Mouse (Mus musculus) embryo, embryonic 9.5 days (tissue): ENCODE measurements at regions not wholly inside any gene's neighbourhood (a gene's known extent, or its start where the extent isn't known, plus 50 kb on each side); places are given as distances from the start of the nearest gene placed in this dataset.

Experiments used
- DNase-seq: peaks from one replicate; pipeline ENCODE4 v3.0.0-alpha.2; 2017; ENCODE audit errors: extremely low spot score

DNA sequence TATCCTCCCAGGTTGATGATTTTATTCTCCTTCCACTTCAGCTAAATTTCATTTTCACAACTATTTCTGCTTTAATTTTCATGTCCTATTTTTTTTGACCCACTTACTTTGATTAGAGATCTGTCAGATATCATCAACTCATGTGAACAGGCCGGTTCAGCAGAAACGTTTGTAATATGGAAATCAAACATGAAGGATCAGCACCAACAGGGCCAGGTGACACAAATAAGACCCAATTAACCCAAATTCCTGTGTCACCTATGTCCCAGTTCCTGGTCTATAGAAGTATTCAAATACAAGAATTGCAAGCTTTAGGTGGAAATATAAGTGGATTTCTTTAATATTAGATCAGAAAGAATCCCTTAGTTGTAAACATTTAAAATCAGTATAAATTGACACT is 332.7 kb downstream of the 1700017N19Rik start:
- DNase-seq: no peak

DNA sequence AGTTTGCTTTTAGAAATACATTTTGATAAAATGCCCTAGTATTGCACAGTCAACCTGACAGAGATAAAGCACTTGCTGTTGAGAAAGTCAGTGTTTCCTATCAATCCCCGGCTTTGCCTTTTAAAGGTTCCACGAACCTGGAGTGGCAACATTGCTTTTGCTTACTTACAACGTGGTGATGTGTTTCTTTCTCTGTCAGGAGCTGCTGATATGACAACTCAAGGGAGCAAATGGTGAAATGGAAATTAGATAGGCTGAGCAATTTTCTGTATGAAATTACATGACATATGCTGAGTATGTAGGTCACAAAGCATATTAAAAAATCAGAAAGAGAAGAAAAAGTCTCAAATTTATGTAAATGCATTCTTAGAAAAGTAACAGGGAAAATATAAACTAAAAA is 336.8 kb downstream of the 1700017N19Rik start:
- DNase-seq: no peak

DNA sequence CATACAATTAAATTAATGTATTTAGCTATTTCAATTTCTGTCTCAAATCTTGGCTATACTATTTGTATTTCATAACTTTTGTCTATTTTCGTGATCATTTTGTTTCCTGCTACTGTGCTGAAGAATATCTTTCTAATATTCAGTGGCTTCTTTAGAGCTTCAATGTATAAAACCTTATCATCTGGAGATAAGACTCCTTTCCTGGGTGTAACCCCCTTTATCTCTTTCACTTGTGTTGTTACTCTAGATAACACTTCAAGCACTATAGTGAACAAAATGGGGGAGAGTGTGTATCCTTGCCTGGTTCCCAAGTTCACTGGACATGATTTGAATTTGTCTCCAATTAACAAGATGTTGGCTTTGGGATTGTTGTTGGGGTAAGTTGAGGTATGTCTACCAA is 341.5 kb downstream of the 1700017N19Rik start:
- DNase-seq: no peak

DNA sequence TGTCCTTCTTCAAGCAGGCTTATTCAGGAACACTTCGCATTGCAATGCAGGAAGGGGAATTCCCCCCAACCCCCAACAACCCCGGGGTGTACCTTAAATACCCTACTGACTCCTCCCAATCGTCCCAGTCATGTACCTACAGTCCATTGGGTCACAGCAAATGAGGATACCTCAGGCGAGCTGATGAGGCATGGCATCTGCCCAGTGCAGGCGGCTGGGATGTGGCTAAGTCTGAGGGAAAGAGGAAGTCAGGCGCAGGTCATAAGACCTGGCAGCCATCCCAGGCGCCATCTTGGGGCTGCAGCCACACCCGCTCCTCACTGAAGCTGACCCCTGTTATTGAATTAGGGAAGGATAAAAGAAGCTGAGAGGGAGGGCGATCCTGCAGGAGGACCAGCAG is 368.1 kb downstream of the 1700017N19Rik start:
- DNase-seq: no peak

DNA sequence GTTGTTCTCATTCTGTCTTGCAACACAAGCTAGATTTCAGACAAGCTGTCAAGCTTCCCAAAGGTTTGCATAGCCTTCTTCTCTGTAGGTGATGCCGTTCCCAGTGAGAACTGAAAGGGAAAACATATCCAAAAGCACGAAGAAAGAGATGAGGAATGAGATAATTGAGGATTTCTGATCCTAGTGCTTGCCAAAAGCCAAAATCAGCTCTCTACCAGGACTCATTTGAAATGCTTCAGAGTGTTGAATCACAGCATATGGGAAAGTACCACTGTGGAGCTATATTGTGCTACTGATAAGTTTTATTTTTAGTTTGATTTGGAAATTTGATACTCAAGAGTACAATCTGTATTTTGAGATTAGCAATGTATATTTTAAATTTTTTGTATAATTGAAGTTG is 413.2 kb downstream of the 1700017N19Rik start:
- DNase-seq: no peak

DNA sequence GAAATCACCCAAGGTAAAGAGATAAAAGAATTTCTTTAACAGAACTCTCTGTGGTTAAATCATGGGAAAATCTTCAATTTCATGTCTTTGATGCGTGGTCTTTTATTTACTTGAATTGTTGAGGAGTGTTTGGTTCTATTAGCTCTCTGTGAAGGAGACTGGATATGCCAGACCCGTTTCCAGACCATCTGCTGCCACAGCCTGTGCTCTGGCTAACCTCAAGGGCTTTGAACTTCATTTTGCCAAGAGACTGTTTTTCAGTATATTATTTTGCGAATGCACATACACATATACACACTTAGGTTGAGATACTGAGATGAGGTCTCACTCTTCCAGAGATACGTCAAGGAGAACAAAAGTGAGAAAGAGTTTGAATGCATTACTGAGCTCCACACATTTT is 414.4 kb downstream of the 1700017N19Rik start:
- DNase-seq: no peak

DNA sequence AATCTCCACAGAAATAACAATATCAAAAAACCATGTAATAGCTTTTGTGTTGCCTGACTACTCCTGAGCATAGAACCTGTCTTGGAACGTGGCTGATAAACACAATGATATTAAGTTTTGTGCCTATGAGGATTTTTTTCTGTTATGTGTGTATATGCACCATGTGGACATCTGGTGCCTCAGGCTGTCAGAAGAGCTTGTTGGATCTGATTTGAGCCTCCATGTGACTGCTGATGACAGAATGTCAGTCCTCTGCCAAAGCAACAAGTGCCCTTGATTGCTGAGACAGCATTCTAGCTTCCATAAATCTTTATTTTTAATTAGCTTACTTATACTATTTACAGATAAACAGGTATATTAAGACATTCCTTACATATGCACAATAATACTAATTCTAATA is 425.1 kb downstream of the 1700017N19Rik start:
- no peak for DNase-seq

DNA sequence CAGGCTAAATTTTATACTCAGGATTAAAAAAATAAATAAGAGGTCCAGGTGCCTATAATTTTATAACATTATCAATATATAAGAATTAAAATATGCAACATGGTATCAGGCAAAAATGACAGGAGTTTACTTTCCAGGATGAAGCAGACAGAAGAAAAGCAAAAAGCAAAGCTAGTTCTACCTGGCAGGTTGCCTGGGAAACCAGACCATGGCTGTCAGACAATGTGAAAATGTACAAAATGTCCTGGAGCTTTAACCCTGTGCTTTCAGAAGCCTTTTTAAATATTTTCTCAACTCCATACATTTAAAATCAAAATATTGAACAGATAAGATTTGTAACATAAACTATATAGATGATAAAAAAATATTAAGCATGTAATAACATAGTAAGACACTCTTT is 448.3 kb downstream of the 1700017N19Rik start:
- no peak for DNase-seq

DNA sequence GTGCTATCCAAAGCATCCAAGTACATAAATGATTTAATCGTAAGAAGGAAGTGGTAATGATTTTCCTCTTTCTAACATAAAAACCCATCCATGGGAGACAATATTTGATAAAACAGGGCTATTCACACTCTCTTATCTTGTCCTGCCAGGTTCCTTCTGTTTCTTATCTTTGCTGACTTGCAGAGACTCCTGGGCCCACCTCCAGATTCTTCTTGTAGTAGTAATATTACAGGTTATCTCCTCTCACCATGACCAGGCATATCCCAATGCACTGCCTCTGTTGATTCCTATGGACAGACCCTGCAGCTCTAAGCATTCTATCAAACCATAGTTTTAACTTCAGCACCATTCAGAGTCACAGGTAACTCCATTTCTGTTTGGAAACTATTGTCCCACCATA is 448.8 kb downstream of the 1700017N19Rik start:
- DNase-seq: no peak
